Mouse (Mus musculus): Measurements from ENCODE around the gene Fam78a.

GRCm38 (mm10) chr2:32112548-32112947 is 27.9 kb upstream of the Fam78a start:
- no peak for TF ChIP-seq CTCF (IDR thresholded peaks at IDR 0.05; ENCODE audit: low read depth, low read length)
- TF ChIP-seq POLR2A (IDR thresholded peaks at IDR 0.05; ENCODE audit: insufficient read depth, low read length) = no peak

Measured in ES-Bruce4 (cell line).